Mouse (Mus musculus) embryonic facial prominence, embryonic 14.5 days (tissue): ENCODE measurements around the gene Pnpo. TPM values are rescaled to one million over a fixed set of nuclear protein-coding genes. Genes with fewer than 3 reads are reported as not detected.
A peak's percentile ranks its signal among the peaks of the same experiment; 100 is the strongest.

Experiments
- ATAC-seq: fragments of 200-750 bp; cut with Nextera tagmentation; 2 replicates; pipeline ENCODE4 v1.8.0; 2017; ENCODE audit warnings: low read depth, moderate number of reproducible peaks, moderate TSS enrichment
- DNase-seq: peaks from one replicate; pipeline ENCODE4 v3.0.0-alpha.2; 2015; ENCODE audit warnings: low spot score
- H3K27ac ChIP-seq: fragments of 300-500 bp; sonication (generic); replicated peaks from 2 replicates; pipeline ENCODE4 v1.5.1; 2014; ENCODE audit warnings: low read depth, mild to moderate bottlenecking, low read length, moderate library complexity
- H3K27me3 ChIP-seq: fragments of 300-500 bp; sonication (generic); replicated peaks from 2 replicates; pipeline ENCODE4 v1.6.1; 2014; ENCODE audit warnings: low read length; ENCODE audit not compliant: control insufficient read depth, insufficient read depth
- H3K36me3 ChIP-seq: fragments of 300-500 bp; sonication (generic); 2 replicates; pipeline ENCODE4 v1.6.1; 2014; ENCODE audit warnings: low read length, mixed read lengths; ENCODE audit not compliant: control insufficient read depth, insufficient read depth
- H3K4me1 ChIP-seq: fragments of 300-500 bp; sonication (generic); 2 replicates; pipeline ENCODE4 v1.6.1; 2014; ENCODE audit warnings: antibody characterized with exemption, low read length; ENCODE audit not compliant: control insufficient read depth, insufficient read depth
- H3K4me2 ChIP-seq: fragments of 300-500 bp; sonication (generic); 2 replicates; pipeline ENCODE4 v1.6.1; 2014; ENCODE audit warnings: low read depth, mild to moderate bottlenecking, low read length, moderate library complexity, mixed read lengths
- H3K4me3 ChIP-seq: fragments of 300-500 bp; sonication (generic); 2 replicates; pipeline ENCODE4 v1.5.1; 2014; ENCODE audit warnings: low read depth, mild to moderate bottlenecking, low read length
- H3K9ac ChIP-seq: fragments of 300-500 bp; sonication (generic); 2 replicates; pipeline ENCODE4 v1.6.1; 2014; ENCODE audit warnings: low read depth, mild to moderate bottlenecking, low read length, moderate library complexity, mixed read lengths
- H3K9me3 ChIP-seq: fragments of 300-500 bp; sonication (generic); 2 replicates; pipeline ENCODE4 v1.6.1; 2016; ENCODE audit warnings: low read length; ENCODE audit not compliant: control insufficient read depth
- WGBS: fragments of 180-500 bp; shearing (Covaris S2); extraction: QIAGEN DNeasy Blood & Tissue Kit; methylation state at CpG from one replicate; pipeline ENCODE4 v1.1.7; 2014; 5-methylcytosine and 5-hydroxymethylcytosine counted together
- polyA plus RNA-seq: library from polyadenylated mRNA; unstranded; fragments of >200 nt; fragmentation: Nextera tagmentation; extraction: Ambion mirVana; gene quantifications from 2 replicates; pipeline ENCODE4 v1.2.1, GENCODE M21; 2014

Pnpo gene
- polyA plus RNA-seq, 1 experiment from 2014 or later = 26.8 TPM

DNA sequence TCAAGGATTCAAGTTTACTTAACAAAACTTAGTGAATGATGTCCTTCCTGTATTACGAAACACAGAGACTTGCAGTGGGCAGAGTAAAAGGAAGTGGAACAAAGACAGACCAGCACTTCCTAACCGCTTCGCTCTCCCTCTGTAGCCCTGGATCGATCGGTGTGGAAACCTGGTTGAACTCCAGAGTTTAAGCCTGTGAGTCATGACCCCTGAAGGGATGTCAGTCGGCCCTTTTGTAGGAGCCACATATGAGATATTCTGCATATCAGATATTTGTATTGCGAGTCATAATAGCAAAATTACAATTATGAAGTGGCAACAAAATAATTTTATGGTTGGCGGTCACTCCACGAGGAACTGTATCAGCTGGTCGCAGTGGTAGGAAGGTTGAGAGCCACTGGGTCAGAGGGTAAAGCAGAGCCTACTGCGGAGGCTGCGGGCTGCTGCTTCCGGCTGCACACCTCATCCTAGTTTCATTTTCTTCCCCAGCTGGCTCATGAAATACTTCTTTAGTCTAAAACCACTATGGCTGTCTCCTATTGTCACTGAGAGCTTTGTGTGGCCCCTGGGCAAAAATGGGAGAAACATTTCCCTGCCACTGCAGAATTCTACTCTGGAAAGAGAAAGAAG, 23.2 kb upstream of the Pnpo start:
- 0 out of 2 replicates have a peak, but pooled peaks cover 6% of the 10 kb centered on the region for H3K36me3 ChIP-seq
- H3K4me3 ChIP-seq = no peak overlapping the region
- no peaks in the 10 kb centered on the region for H3K9me3 ChIP-seq
- 89% methylated on average over 13 of the region's 13 CpGs for WGBS
- H3K9ac ChIP-seq = no peak overlapping the region
- H3K27me3 ChIP-seq = no peaks in the 10 kb centered on the region
- DNase-seq (no peak), ATAC-seq (no peak)
- H3K4me1 ChIP-seq = peaks cover 18% of the 10 kb centered on the region
- no peak overlapping the region for H3K27ac ChIP-seq
- H3K4me2 ChIP-seq = no peak overlapping the region

DNA sequence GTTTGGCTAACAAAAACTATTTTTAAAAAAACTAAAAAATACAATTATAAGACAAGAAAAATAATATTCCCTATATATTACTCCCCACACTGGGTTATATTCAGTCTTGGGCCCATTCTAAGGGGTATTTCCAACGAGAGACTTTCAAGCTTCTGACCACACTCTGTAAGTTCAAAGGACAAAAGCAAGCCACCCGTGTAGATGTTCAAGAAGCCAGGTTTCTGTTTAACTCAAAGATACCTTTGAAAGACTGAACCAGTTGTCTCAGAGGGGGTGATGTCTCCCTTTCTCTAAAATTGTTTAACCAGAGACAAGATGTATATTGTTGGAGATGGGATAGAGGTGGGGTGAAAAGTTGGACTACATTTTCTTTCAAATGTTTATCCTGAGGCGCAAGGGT, 22.4 kb upstream of the Pnpo start:
- WGBS = 94% methylated on average over 3 of the region's 3 CpGs
- DNase-seq = no peak
- H3K4me1 ChIP-seq = peaks cover 16% of the 10 kb centered on the region

DNA sequence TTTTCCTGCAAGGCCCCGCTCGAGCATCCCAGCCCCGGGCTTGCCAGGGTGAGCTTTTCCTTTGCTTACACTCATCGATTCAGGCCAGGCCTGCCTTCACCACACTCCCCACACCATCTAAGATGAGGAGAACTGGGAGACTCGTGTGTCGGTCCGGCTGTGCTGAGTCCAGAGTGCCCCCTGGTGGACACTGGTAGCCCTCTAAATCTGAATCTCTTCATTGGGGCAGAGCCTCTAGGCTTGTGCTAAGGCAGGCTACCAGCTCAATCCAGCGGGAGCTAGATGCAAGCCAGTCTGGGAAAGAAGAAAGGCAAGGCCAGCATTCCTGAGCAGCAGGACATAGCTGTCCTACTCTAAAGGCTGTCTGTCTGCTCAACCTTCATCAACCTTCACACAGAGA, 19.8 kb upstream of the Pnpo start:
- no peaks in the 10 kb centered on the region for H3K4me1 ChIP-seq
- H3K27me3 ChIP-seq = no peaks in the 10 kb centered on the region
- H3K27ac ChIP-seq = no peak overlapping the region
- peaks cover 38% of the 10 kb centered on the region for H3K36me3 ChIP-seq
- ATAC-seq (peak; percentile 85), DNase-seq (peak; percentile 88)
- peak overlapping the region; percentile 31; the same call in 1 of the 2 replicates for H3K9ac ChIP-seq
- no peaks in the 10 kb centered on the region for H3K9me3 ChIP-seq
- WGBS = 20% methylated on average over 8 of the region's 8 CpGs
- no peak overlapping the region for H3K4me2 ChIP-seq
- H3K4me3 ChIP-seq = no peak overlapping the region

More for the DNA sequence above, 22.4 kb upstream of the Pnpo start:
- H3K4me3 ChIP-seq = no peak overlapping the region
- no peaks in the 10 kb centered on the region for H3K9me3 ChIP-seq
- ATAC-seq = no peak
- no peaks in the 10 kb centered on the region for H3K27me3 ChIP-seq
- no peak overlapping the region for H3K4me2 ChIP-seq
- peaks cover 14% of the 10 kb centered on the region for H3K36me3 ChIP-seq
- no peak overlapping the region for H3K27ac ChIP-seq
- no peak overlapping the region for H3K9ac ChIP-seq

DNA sequence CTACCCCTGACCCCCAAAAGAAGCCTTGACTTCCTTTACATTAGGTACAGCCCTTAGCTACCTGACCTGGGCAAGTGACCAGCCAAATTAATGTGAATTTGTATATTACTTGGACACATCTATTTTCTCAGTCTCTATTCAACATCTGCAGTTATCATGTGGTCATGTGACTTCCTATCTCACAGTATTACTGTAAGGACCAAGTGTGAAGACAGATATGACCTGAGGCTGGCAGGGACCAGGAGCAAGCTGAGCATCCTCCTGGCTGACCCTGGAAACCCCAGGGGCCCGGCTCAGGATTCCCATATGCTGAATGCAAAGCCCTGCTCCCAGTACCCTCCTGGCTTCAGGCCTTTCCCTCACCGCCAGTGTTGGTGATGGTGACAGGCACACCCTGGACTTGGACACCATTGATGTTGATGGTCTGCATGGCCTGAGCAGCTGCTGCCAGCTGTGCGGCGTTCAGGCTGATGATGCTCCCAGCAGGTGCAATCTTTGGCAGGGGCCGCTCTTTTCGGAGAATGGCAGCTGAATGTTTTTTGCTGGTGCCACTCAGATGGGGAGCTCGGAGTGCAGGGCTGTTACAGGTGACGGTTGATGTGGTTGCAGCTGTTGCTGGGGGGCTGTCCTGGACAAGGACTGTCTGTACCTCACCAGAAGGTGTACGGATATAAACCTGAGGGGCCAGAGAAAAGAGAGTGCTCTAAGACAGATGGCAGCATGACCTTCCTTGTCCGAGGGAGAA, 13.4 kb upstream of the Pnpo start:
- Histone ChIP-seq H3K4me3 (no peak overlapping the region), H3K4me2 (no peak overlapping the region), H3K36me3 (peaks cover 95% of the 10 kb centered on the region), H3K9me3 (no peaks in the 10 kb centered on the region), H3K4me1 (no peaks in the 10 kb centered on the region), H3K9ac (no peak overlapping the region), H3K27me3 (no peaks in the 10 kb centered on the region), H3K27ac (no peak overlapping the region)
- ATAC-seq (no peak), DNase-seq (no peak)
- 92% methylated on average over 10 of the region's 10 CpGs for WGBS

DNA sequence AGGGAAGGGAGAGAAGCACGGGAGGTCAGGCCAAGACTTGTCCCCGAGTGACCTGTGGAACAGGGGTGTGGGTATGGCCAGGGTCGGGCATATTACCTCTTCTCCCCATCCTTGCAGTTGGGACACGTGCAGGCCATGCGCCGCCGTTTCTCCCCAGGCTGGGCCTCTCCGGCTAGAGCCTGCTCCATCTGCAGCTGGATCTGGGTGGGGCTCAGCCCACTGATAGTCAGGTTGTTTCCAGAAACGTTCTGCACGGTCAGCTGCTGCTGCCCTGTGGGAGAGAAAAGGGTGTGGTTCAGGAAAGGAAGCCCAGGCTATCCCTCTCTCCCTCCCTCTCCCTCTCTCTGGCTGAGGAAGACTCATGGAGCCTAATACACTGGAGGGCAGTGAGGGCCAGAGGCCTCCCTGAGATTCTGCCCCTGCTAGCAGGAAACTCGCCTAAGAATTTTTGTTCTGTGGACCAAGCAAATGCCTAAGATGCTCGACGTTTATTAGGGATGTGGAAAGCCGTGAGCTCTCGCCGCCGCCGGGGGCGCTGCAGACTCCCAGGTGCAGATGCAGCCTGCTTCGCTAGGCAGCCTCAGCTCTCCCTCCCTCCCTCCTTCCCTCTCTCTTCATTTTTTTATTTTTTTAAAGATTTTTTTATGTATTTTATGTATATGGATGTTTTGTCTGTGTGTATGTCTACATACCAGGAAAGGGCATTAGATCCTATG, 12.4 kb upstream of the Pnpo start:
- Histone ChIP-seq H3K4me2 (no peak overlapping the region), H3K4me1 (no peaks in the 10 kb centered on the region), H3K27ac (0 out of 2 replicates have a peak overlapping the region, but pooled peaks have one; percentile 10), H3K4me3 (no peak overlapping the region), H3K9me3 (no peaks in the 10 kb centered on the region), H3K9ac (no peak overlapping the region), H3K27me3 (no peaks in the 10 kb centered on the region), H3K36me3 (peaks cover 95% of the 10 kb centered on the region)
- DNase-seq (no peak), ATAC-seq (no peak)
- WGBS = 58% methylated on average over 20 of the region's 20 CpGs

DNA sequence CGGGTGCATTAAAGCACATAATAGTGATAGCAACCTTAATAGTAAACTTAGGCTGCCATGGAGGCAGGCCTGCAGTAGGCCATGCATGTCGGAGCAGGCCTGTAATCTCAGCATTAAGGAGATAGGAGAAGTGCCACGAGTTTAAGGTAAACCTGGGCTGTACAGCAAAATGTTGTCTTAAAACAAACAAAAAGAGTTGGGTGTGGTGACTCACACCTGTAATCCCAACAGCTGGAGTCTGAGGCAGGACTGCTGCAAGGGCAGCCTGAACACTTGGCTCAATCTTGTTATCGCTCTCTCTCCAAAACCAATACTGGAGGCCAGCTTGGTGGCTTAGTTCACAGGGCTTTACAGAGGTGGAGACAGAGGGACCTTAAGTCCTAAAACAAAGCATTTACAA, 11.3 kb upstream of the Pnpo start:
- Histone ChIP-seq H3K4me2 (no peak overlapping the region), H3K27ac (no peak overlapping the region), H3K4me1 (no peaks in the 10 kb centered on the region), H3K27me3 (no peaks in the 10 kb centered on the region), H3K36me3 (peaks cover 92% of the 10 kb centered on the region), H3K9me3 (no peaks in the 10 kb centered on the region), H3K9ac (no peak overlapping the region), H3K4me3 (no peak overlapping the region)
- ATAC-seq = no peak
- DNase-seq = no peak
- 88% methylated on average over 4 of the region's 4 CpGs for WGBS

DNA sequence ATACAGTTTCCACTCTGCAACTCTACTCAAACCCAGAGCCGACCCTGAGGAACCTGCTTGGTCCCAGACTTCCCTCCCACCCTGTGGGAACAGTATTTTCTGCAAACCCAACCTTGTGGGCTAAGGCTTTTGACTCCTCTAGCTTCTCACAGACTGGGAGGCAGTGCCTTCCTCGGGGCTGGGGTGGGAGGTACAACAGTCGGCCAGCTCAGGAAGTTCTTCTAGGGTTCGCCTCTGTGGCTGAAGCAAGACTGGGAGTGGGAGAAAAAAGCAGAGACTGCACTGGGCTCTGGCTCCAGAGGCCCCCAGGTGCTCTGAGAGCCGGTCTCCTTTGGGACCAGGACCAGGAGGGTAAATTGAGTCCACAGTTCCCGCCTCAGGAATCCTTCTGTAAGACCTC, 9.1 kb upstream of the Pnpo start:
- Histone ChIP-seq H3K4me1 (no peaks in the 10 kb centered on the region), H3K4me3 (no peak overlapping the region), H3K27ac (no peak overlapping the region), H3K9ac (no peak overlapping the region), H3K27me3 (no peaks in the 10 kb centered on the region), H3K4me2 (no peak overlapping the region), H3K36me3 (peaks cover 75% of the 10 kb centered on the region), H3K9me3 (no peaks in the 10 kb centered on the region)
- no peak for DNase-seq
- WGBS = 68% methylated on average over 6 of the region's 6 CpGs
- no peak for ATAC-seq

DNA sequence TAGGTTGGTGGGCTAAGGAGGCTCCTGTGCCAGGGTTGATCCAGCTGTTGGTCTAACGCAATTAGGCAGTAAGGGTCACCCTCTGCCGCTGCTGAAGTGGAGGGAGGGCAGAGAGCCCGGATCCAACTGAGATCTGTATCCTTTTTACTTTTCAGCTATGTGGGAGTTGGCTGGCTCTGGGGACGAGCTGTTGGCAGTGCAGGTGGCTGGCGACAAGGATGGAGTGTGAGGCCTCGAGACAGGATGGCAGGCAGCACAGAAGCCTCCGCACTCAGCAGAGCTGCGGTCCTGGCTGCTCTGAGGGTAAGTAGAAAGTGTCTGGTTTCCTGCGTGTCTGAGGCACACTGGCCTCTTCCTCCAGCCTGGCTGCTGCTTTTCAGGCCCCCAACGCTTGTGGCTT, 8.6 kb upstream of the Pnpo start:
- Histone ChIP-seq H3K27me3 (no peaks in the 10 kb centered on the region), H3K9ac (0 out of 2 replicates have a peak overlapping the region, but pooled peaks have one; percentile 3), H3K9me3 (no peaks in the 10 kb centered on the region), H3K4me3 (no peak overlapping the region), H3K4me1 (no peaks in the 10 kb centered on the region), H3K27ac (no peak overlapping the region), H3K36me3 (peaks cover 70% of the 10 kb centered on the region), H3K4me2 (no peak overlapping the region)
- WGBS = 82% methylated on average over 10 of the region's 10 CpGs
- ATAC-seq (no peak), DNase-seq (no peak)
